Mouse (Mus musculus) heart, embryonic 14.5 days (tissue): ENCODE data around the gene Cbr2. TPM values are rescaled to one million over a fixed set of nuclear protein-coding genes. Genes with fewer than 3 reads are reported as not detected.

Experiments used
- ATAC-seq: fragments of 200-750 bp; cut with Nextera tagmentation; 2 replicates; pipeline ENCODE4 v1.8.0; 2017; ENCODE audit warnings: low read depth, moderate TSS enrichment; ENCODE audit not compliant: insufficient number of reproducible peaks, insufficient read depth, low FRiP score
- H3K27ac ChIP-seq, 2 experiments: fragments of 200-500 bp in 1 of 2; fragments of 300-500 bp in 1 of 2; sonication (generic) in 1 of 2; replicated peaks in 1 of 2; 2 replicates each; pipeline ENCODE4 v1.5.1; 2012 to 2014; ENCODE audit warnings: low read depth in 2 of 2, low read length in 2 of 2, control low read depth in 1 of 2, mild to moderate bottlenecking in 1 of 2, mixed read lengths in 1 of 2; ENCODE audit not compliant: control insufficient read depth in 1 of 2, insufficient read depth in 1 of 2
- H3K27me3 ChIP-seq: fragments of 300-500 bp; sonication (generic); 2 replicates; pipeline ENCODE4 v1.6.1; 2014; ENCODE audit warnings: mild to moderate bottlenecking, low read length, control low read depth; ENCODE audit not compliant: control insufficient read depth, insufficient read depth
- H3K36me3 ChIP-seq: fragments of 300-500 bp; sonication (generic); 2 replicates; pipeline ENCODE4 v1.6.1; 2014; ENCODE audit warnings: mild to moderate bottlenecking, control low read depth, low read length, mixed read lengths; ENCODE audit not compliant: control insufficient read depth, insufficient read depth
- H3K4me1 ChIP-seq, 2 experiments: fragments of 200-500 bp in 1 of 2; fragments of 300-500 bp in 1 of 2; sonication (generic) in 1 of 2; 2 replicates each; pipeline ENCODE4 v1.6.1; 2012 to 2014; ENCODE audit warnings: low read length in 2 of 2, control low read depth in 1 of 2, mixed read lengths in 1 of 2; ENCODE audit not compliant: control insufficient read depth in 2 of 2, insufficient read depth in 2 of 2
- H3K4me2 ChIP-seq: fragments of 300-500 bp; sonication (generic); 2 replicates; pipeline ENCODE4 v1.6.1; 2014; ENCODE audit warnings: mild to moderate bottlenecking, low read length
- H3K4me3 ChIP-seq, 2 experiments: fragments of 200-500 bp in 1 of 2; fragments of 300-500 bp in 1 of 2; sonication (generic) in 1 of 2; 2 replicates each; pipeline ENCODE4 v1.5.1; 2012 to 2014; ENCODE audit warnings: low read length in 2 of 2, mild to moderate bottlenecking in 2 of 2, control low read depth in 1 of 2, low read depth in 1 of 2, moderate library complexity in 1 of 2; ENCODE audit not compliant: control insufficient read depth in 1 of 2, insufficient read depth in 1 of 2
- H3K9ac ChIP-seq: fragments of 300-500 bp; sonication (generic); 2 replicates; pipeline ENCODE4 v1.6.1; 2014; ENCODE audit warnings: mild to moderate bottlenecking, low read length
- H3K9me3 ChIP-seq: fragments of 300-500 bp; sonication (generic); 2 replicates; pipeline ENCODE4 v1.6.1; 2016; ENCODE audit warnings: low read length, control low read depth; ENCODE audit not compliant: control insufficient read depth
- WGBS: fragments of 180-500 bp; shearing (Covaris S2); extraction: QIAGEN DNeasy Blood & Tissue Kit; methylation state at CpG from one replicate; pipeline ENCODE4 v1.1.7; 2014; 5-methylcytosine and 5-hydroxymethylcytosine counted together
- polyA plus RNA-seq: library from polyadenylated mRNA; unstranded; fragments of >200 nt; fragmentation: Nextera tagmentation; extraction: Ambion mirVana; gene quantifications from 2 replicates; pipeline ENCODE4 v1.2.1, GENCODE M21; 2014

Cbr2 gene
- polyA plus RNA-seq, 1 experiment from 2014 or later, result 4.7 TPM

GRCm38 (mm10) chr11:120682683-120683082 lies 49.2 kb downstream of the Cbr2 start:
- Histone ChIP-seq H3K4me3 (no peak overlapping the region), H3K36me3 (peaks cover 79% of the 10 kb centered on the region), H3K4me2 (no peak overlapping the region), H3K4me1 (peaks cover 2 to 4% of the 10 kb centered on the region in 2 experiments; a peak in 2 of 4 replicates), H3K27me3 (no peaks in the 10 kb centered on the region), H3K27ac (no peak overlapping the region), H3K9me3 (no peaks in the 10 kb centered on the region), H3K9ac (no peak overlapping the region)
- ATAC-seq, result no peak
- 91% methylated on average over 5 of the region's 5 CpGs for WGBS

DNA sequence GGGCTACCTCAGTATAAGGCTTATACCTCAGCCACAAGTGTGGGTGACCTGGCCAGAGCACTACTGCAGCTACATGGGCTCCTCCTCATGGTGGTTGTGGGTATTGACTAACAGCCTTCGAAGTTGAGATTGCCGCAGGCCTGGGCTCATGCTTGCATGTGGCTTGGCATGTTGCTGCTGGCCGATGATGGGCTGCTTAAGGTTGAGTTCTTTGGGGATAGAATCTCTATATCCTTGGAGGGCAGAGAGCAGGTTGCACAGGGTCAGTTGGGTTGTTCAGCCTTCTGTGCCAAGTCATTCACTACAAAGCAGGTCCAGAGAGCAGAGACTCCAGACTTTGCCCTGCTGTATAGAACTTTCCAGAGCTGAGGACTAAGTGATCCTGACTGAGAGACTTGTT lies 52.0 kb downstream of the Cbr2 start:
- no peak for ATAC-seq
- WGBS, result 55% methylated on average over 3 of the region's 3 CpGs
- no peak overlapping the region for H3K9ac ChIP-seq
- no peaks in the 10 kb centered on the region for H3K27me3 ChIP-seq
- H3K4me3 ChIP-seq, result no peak overlapping the region
- no peaks in the 10 kb centered on the region for H3K9me3 ChIP-seq
- H3K27ac ChIP-seq, result no peak overlapping the region
- no peak overlapping the region for H3K4me2 ChIP-seq
- peaks cover 70% of the 10 kb centered on the region for H3K36me3 ChIP-seq
- peaks cover 1 to 3% of the 10 kb centered on the region in 2 experiments; a peak in 2 of 4 replicates for H3K4me1 ChIP-seq

Other genes starting within 250 kb of the Cbr2 start
- gene Mrpl12, start 247.5 kb downstream of the Cbr2 start, polyA plus RNA-seq, result 225 and 239 TPM in 2 replicates
- gene Slc25a10, start 240.3 kb downstream of the Cbr2 start, polyA plus RNA-seq, result 39.4 and 41.7 TPM in 2 replicates
- 2.3 and 2.5 TPM in 2 replicates for gene Gcgr, start 201.4 kb downstream of the Cbr2 start, polyA plus RNA-seq
- gene Mcrip1, start 182.4 kb downstream of the Cbr2 start, polyA plus RNA-seq, result 153 and 158 TPM in 2 replicates
- not detected in 2 replicates for gene Ppp1r27, start 181.0 kb downstream of the Cbr2 start, polyA plus RNA-seq
- gene P4hb, start 158.9 kb downstream of the Cbr2 start, polyA plus RNA-seq, result 431 and 451 TPM in 2 replicates
- gene Arhgdia, start 150.5 kb downstream of the Cbr2 start, polyA plus RNA-seq, result 360 and 367 TPM in 2 replicates
- gene Alyref, start 133.7 kb downstream of the Cbr2 start, polyA plus RNA-seq, result 251 and 254 TPM in 2 replicates
- gene Anapc11, start 133.7 kb downstream of the Cbr2 start, polyA plus RNA-seq, result 223 and 251 TPM in 2 replicates
- gene Npb, start 123.6 kb downstream of the Cbr2 start, polyA plus RNA-seq, result 17.5 and 18.9 TPM in 2 replicates
- 72.0 and 73.2 TPM in 2 replicates for gene Pcyt2, start 114.2 kb downstream of the Cbr2 start, polyA plus RNA-seq
- 17.6 and 18.5 TPM in 2 replicates for gene Sirt7, start 106.9 kb downstream of the Cbr2 start, polyA plus RNA-seq
- gene Mafg, start 98.5 kb downstream of the Cbr2 start, polyA plus RNA-seq, result 16.6 and 18.1 TPM in 2 replicates
- gene Pycr1, start 88.3 kb downstream of the Cbr2 start, polyA plus RNA-seq, result 17.1 and 22.3 TPM in 2 replicates
- 19.4 and 19.5 TPM in 2 replicates for gene Myadml2, start 84.0 kb downstream of the Cbr2 start, polyA plus RNA-seq
- gene Notum, start 70.9 kb downstream of the Cbr2 start, polyA plus RNA-seq, result 1.1 and 1.6 TPM in 2 replicates
- gene Aspscr1, start 59.1 kb downstream of the Cbr2 start, polyA plus RNA-seq, result 96.6 and 106 TPM in 2 replicates
- gene Cenpx, start 18.4 kb downstream of the Cbr2 start, polyA plus RNA-seq, result 109 and 135 TPM in 2 replicates
- gene Lrrc45, start 18.2 kb downstream of the Cbr2 start, polyA plus RNA-seq, result 16.9 and 23.7 TPM in 2 replicates
- 0.69 and 1.9 TPM in 2 replicates for gene Rac3, start 10.6 kb downstream of the Cbr2 start, polyA plus RNA-seq
- gene Dcxr, start 4.8 kb downstream of the Cbr2 start, polyA plus RNA-seq, result 7.7 and 11.9 TPM in 2 replicates
- gene Hmga1b, start 30.7 kb upstream of the Cbr2 start, polyA plus RNA-seq, result 1.9 and 2.9 TPM in 2 replicates
- gene Rfng, start 52.1 kb upstream of the Cbr2 start, polyA plus RNA-seq, result 16.0 and 16.7 TPM in 2 replicates
- 138 and 151 TPM in 2 replicates for gene Gps1, start 52.2 kb upstream of the Cbr2 start, polyA plus RNA-seq
- gene Dus1l, start 64.3 kb upstream of the Cbr2 start, polyA plus RNA-seq, result 43.6 and 44.5 TPM in 2 replicates
- gene Fasn, start 92.4 kb upstream of the Cbr2 start, polyA plus RNA-seq, result 29.6 and 32.0 TPM in 2 replicates
- 4.2 and 4.8 TPM in 2 replicates for gene Ccdc57, start 200.8 kb upstream of the Cbr2 start, polyA plus RNA-seq
- gene Slc16a3, start 216.4 kb upstream of the Cbr2 start, polyA plus RNA-seq, result 82.5 and 111 TPM in 2 replicates